28 mouse cellular contexts compared by ENCODE assay signal in the genomic region with DNA sequence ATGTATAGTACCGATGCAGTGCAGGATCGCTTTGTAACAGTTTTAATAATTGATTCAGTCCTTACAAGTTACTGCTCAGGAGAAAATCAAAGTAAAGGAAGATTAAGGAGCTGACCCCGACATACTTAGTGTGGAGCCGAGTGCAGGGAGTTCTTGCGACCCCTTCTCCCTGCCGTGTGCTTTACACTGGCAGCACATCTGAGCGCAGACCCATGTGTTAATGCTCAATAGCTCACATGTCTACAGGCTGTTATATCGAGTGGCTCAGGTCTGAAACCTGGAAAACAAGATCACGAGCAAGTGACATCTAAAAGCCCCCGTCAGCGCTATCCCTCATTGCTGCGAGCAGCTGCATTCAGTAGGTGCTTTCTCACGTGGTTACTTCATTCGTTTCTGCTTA. TPM values are rescaled to one million over a fixed set of nuclear protein-coding genes. Genes with fewer than 3 reads are reported as not detected.
"Had no signal": no experiment of that assay in that cellular context is flagged by ENCODE, and none has a peak within 500 bp of the region (broad histone marks: within the 10 kb centered on the region; RNA-seq: fewer than 3 reads in every experiment).

No protein-coding gene starts in this region.

- H3K4me2 ChIP-seq: embryonic facial prominence, embryonic 12.5 days; embryonic facial prominence, embryonic 13.5 days; embryonic facial prominence, embryonic 15.5 days; forebrain, embryonic 12.5 days; forebrain, embryonic 13.5 days; forebrain, embryonic 15.5 days had no signal

- ATAC-seq: forebrain, embryonic 13.5 days; forebrain, embryonic 14.5 days; forebrain, embryonic 15.5 days; forebrain, embryonic 16.5 days had no signal

- H3K4me3 ChIP-seq: embryonic facial prominence, embryonic 10.5 days; embryonic facial prominence, embryonic 12.5 days; embryonic facial prominence, embryonic 13.5 days; embryonic facial prominence, embryonic 15.5 days; erythroblast, embryonic 14.5 days; forebrain, embryonic 10.5 days; forebrain, embryonic 12.5 days; forebrain, embryonic 13.5 days; forebrain, embryonic 15.5 days; gastrocnemius, adult 2 months had no signal

- H3K27ac ChIP-seq: embryonic facial prominence, embryonic 10.5 days; embryonic facial prominence, embryonic 12.5 days; embryonic facial prominence, embryonic 13.5 days; embryonic facial prominence, embryonic 15.5 days; forebrain, embryonic 12.5 days; forebrain, embryonic 13.5 days; forebrain, embryonic 15.5 days; gastrocnemius, adult 2 months had no signal

- H3K4me1 ChIP-seq: embryonic facial prominence, embryonic 12.5 days; embryonic facial prominence, embryonic 13.5 days; embryonic facial prominence, embryonic 15.5 days; forebrain, embryonic 12.5 days; forebrain, embryonic 15.5 days had no signal

- H3K9me3 ChIP-seq: embryonic facial prominence, embryonic 10.5 days; embryonic facial prominence, embryonic 12.5 days; embryonic facial prominence, embryonic 13.5 days; embryonic facial prominence, embryonic 15.5 days; forebrain, embryonic 10.5 days; forebrain, embryonic 12.5 days; forebrain, embryonic 13.5 days; forebrain, embryonic 15.5 days had no signal

- DNase-seq: cerebellum, adult 2 months; cerebellum, adult 8-10 months; cerebellum, adult 9-10 months; cerebellum, adult 9-11 months; cerebellum, postnatal 10 days; cerebellum, postnatal 14 days; cerebellum, postnatal 25 days; cerebellum, postnatal 36 days; embryo, embryonic 11 days; forebrain, postnatal 0 days; gastrocnemius, adult 2 months; gastrocnemius, postnatal 10 days; gastrocnemius, postnatal 14 days; gastrocnemius, postnatal 25 days; gastrocnemius, postnatal 36 days; heart, adult 11 months; heart, adult 18-20 months had no signal

- H3K27me3 ChIP-seq: embryonic facial prominence, embryonic 12.5 days; embryonic facial prominence, embryonic 13.5 days; embryonic facial prominence, embryonic 15.5 days; forebrain, embryonic 12.5 days; forebrain, embryonic 13.5 days; forebrain, embryonic 15.5 days had no signal

- H3K9ac ChIP-seq: embryonic facial prominence, embryonic 12.5 days; embryonic facial prominence, embryonic 13.5 days; embryonic facial prominence, embryonic 15.5 days; forebrain, embryonic 12.5 days; forebrain, embryonic 13.5 days; forebrain, embryonic 15.5 days; forebrain, postnatal 0 days had no signal

- H3K36me3 ChIP-seq: embryonic facial prominence, embryonic 10.5 days; embryonic facial prominence, embryonic 12.5 days; embryonic facial prominence, embryonic 13.5 days; embryonic facial prominence, embryonic 15.5 days; forebrain, embryonic 10.5 days; forebrain, embryonic 12.5 days; forebrain, embryonic 15.5 days had no signal

RNA-seq across cellular contexts. Expression of a gene that starts 25.3 kb away (rescaled TPM):
- polyA plus RNA-seq: erythroblast, embryonic 14.5 days had no signal
